Mouse (Mus musculus) spleen, postnatal 0 days (tissue): ENCODE results near the gene Tm9sf3. TPM values are rescaled to one million over a fixed set of nuclear protein-coding genes. Genes with fewer than 3 reads are reported as not detected.

Experiments used
- polyA plus RNA-seq: library from polyadenylated mRNA; unstranded; fragments of >200 nt; fragmentation: Nextera tagmentation; extraction: Ambion mirVana; gene quantifications from 2 replicates; pipeline ENCODE4 v1.2.1, GENCODE M21; 2015

Gene Tm9sf3
- 53.2 and 56.3 TPM in 2 replicates for polyA plus RNA-seq

DNA sequence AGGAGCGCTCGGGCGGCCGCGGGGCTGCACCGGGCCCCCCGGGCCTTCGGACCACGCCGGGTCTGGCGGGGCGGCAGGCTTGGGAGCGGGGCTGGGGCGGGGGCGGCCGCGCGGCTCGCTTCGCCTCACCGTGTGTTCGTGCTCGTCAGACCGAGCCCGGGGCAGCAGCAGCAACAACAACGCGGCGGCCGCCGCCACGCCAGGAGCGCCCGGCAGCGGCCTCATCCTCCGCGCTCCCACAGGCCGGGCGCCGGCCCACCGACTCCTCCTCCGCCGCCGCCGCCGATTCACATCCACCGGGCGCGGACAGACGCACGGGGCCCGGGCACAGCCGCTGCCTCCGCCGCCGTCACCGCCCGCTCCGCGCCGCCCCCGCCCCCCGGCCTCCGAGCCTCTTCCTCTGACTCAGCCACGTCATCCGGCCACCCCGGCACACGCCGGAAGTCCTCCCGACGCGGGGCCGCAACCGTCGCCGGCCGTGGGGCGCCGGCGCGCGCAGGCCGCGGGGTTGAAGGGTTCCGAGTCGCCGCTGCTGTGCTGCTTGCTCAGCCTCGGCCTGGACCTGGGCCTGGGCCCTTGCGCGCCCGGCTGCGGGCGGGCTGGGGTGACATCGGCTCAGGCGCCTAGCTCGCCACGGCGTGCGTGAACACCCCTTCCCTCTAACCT, at the start of gene Tm9sf3:
Tm9sf3 (minus strand) TSS at position 368 of the 666 bp plus-strand sequence.

DNA sequence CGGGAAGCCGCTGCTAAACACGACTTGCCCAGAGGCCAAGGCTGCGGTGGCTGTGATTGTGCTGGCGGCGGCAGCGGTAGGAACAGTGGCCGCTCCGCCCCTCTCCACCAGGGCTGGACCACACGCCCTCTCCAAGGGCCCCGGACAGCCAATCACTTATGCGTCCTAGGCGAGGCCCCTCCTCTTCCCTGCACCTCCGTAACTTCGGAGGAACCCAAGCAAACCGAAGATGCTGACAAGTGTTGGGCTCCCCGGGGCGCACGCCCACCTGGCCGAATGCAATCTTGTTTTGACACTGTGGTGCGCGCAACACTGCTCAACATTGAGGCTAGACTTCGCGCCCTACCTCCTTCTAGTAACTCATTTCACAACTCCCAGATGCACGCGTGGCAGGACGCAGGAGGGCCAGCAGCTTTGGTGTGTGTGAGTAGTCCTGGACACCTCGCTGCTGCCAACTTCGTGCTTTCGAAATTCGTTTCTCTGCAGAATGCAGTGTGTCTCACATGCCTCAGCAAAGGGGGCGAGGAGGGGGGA, 56.9 kb downstream of the Tm9sf3 start, which contains the start of gene Tll2:
Tll2 (minus strand) TSS at position 25 of the 534 bp plus-strand sequence.

Other genes starting within 250 kb of the Tm9sf3 start
- 0.22 and 0.57 TPM in 2 replicates for gene Dntt, start 234.7 kb downstream of the Tm9sf3 start, polyA plus RNA-seq
- gene Opalin, start 186.9 kb downstream of the Tm9sf3 start, polyA plus RNA-seq, result not detected in 2 replicates
- gene Tll2, start 57.2 kb downstream of the Tm9sf3 start, polyA plus RNA-seq, result not detected in 2 replicates
- 6.9 and 9.9 TPM in 2 replicates for gene Pik3ap1, start 121.1 kb upstream of the Tm9sf3 start, polyA plus RNA-seq
- gene Lcor, start 218.6 kb upstream of the Tm9sf3 start, polyA plus RNA-seq, result 7.4 and 8.0 TPM in 2 replicates